In the genomic region with DNA sequence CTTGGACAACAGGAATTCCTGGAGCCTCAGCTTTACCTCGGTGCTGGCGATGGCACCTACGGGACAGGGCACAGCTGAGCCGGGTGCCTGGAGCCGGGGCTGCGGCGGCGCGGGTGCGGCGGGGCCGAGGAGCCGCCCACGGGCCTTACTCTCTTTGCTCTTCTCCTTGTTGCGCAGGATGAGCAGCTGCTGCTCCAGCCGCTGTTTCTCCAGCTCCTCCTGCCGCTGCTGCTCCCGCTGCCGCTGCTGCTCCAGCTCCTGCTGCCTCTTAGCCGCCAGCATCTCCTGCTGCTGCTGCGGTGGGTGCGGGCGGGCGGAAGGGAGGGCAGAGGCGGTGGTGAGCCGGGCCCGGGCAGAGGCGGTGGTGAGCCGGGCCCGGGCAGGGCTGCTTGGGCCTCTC, we compare ENCODE assay signal across 16 mouse cellular contexts. TPM values are rescaled to one million over a fixed set of nuclear protein-coding genes. Genes with fewer than 3 reads are reported as not detected.
DNase-seq lines count a peak whose midpoint lies in the region; ATAC-seq and TF ChIP-seq lines count a peak whose summit lies in the region.
"Had no signal": no experiment of that assay in that cellular context is flagged by ENCODE, and none has a peak within 500 bp of the region (broad histone marks: within the 10 kb centered on the region; RNA-seq: fewer than 3 reads in every experiment).

No protein-coding gene starts in this region.

- H3K4me2 ChIP-seq in lung, embryonic 14.5 days = no peak overlapping the region
- no peak overlapping the region for H3K4me2 ChIP-seq in embryonic facial prominence, embryonic 12.5 days (replicated peaks)
- H3K4me2 ChIP-seq in forebrain, postnatal 0 days (ENCODE audit: low read depth) = no peak overlapping the region
- no peak overlapping the region for H3K4me2 ChIP-seq in liver, embryonic 12.5 days
- no peak overlapping the region for H3K4me2 ChIP-seq in stomach, postnatal 0 days (replicated peaks; ENCODE audit: low read depth)
- H3K4me2 ChIP-seq: hindbrain, embryonic 15.5 days had no signal

- H3K4me1 ChIP-seq in lung, embryonic 14.5 days (ENCODE audit: insufficient read depth) = peaks cover 19% of the 10 kb centered on the region
- peaks cover 36% of the 10 kb centered on the region for H3K4me1 ChIP-seq in embryonic facial prominence, embryonic 12.5 days
- peaks cover 16% of the 10 kb centered on the region for H3K4me1 ChIP-seq in forebrain, postnatal 0 days (ENCODE audit: insufficient read depth)
- H3K4me1 ChIP-seq in liver, embryonic 12.5 days = peaks cover 44% of the 10 kb centered on the region
- peaks cover 3% of the 10 kb centered on the region; the same call in 1 of the 2 replicates for H3K4me1 ChIP-seq in stomach, postnatal 0 days (replicated peaks; ENCODE audit: control insufficient read depth, insufficient read depth)

- H3K9me3 ChIP-seq in lung, embryonic 14.5 days (ENCODE audit: low read depth, low read length) = no peaks in the 10 kb centered on the region
- H3K9me3 ChIP-seq in embryonic facial prominence, embryonic 12.5 days = no peaks in the 10 kb centered on the region
- no peaks in the 10 kb centered on the region for H3K9me3 ChIP-seq in forebrain, postnatal 0 days (ENCODE audit: low read length)
- H3K9me3 ChIP-seq in liver, embryonic 12.5 days (replicated peaks) = no peaks in the 10 kb centered on the region
- no peaks in the 10 kb centered on the region for H3K9me3 ChIP-seq in stomach, postnatal 0 days (ENCODE audit: control insufficient read depth, low read length)
- H3K9me3 ChIP-seq: hindbrain, embryonic 15.5 days had no signal

- H3K9ac ChIP-seq in lung, embryonic 14.5 days = peak overlapping the region; percentile 11; the same call in 1 of the 2 replicates
- H3K9ac ChIP-seq in embryonic facial prominence, embryonic 12.5 days = no peak overlapping the region
- H3K9ac ChIP-seq in forebrain, postnatal 0 days = no peak overlapping the region
- H3K9ac ChIP-seq in liver, embryonic 12.5 days = no peak overlapping the region
- no peak overlapping the region for H3K9ac ChIP-seq in stomach, postnatal 0 days (ENCODE audit: low read length)
- H3K9ac ChIP-seq: hindbrain, embryonic 15.5 days had no signal

- no peak for ATAC-seq in lung, embryonic 14.5 days (ENCODE audit: insufficient read depth)
- ATAC-seq in embryonic facial prominence, embryonic 12.5 days (ENCODE audit: insufficient number of reproducible peaks, insufficient read depth, low FRiP score, low TSS enrichment) = no peak
- no peak for ATAC-seq in forebrain, postnatal 0 days
- no peak for ATAC-seq in liver, embryonic 12.5 days
- no peak for ATAC-seq in stomach, postnatal 0 days (ENCODE audit: low FRiP score, low TSS enrichment)
- ATAC-seq: lung, postnatal 0 days had no signal

- no peak for DNase-seq in lung, embryonic 14.5 days
- DNase-seq in lung, postnatal 14 days = no peak
- DNase-seq in ZHBTc4 (ENCODE audit: low read depth, low spot score) = peak; percentile 54
- DNase-seq in forebrain, postnatal 0 days = no peak
- DNase-seq in stomach, postnatal 0 days (ENCODE audit: low spot score) = no peak
- DNase-seq: adrenal gland, postnatal 14 days; gastrocnemius, postnatal 36 days; midbrain, embryonic 14.5 days; right cerebral cortex, postnatal 25 days had no signal

- no peaks in the 10 kb centered on the region for H3K27me3 ChIP-seq in lung, embryonic 14.5 days (ENCODE audit: insufficient read depth, low read length)
- H3K27me3 ChIP-seq in embryonic facial prominence, embryonic 12.5 days = no peaks in the 10 kb centered on the region
- H3K27me3 ChIP-seq in forebrain, postnatal 0 days (ENCODE audit: insufficient read depth, low read length) = no peaks in the 10 kb centered on the region
- no peaks in the 10 kb centered on the region for H3K27me3 ChIP-seq in liver, embryonic 12.5 days (replicated peaks)
- no peaks in the 10 kb centered on the region for H3K27me3 ChIP-seq in stomach, postnatal 0 days (ENCODE audit: control insufficient read depth, insufficient read depth, low read length)
- H3K27me3 ChIP-seq: CH12.LX; hindbrain, embryonic 15.5 days had no signal

- 68% methylated on average over 30 of the region's 30 CpGs for WGBS in lung, embryonic 14.5 days
- 71% methylated on average over 29 of the region's 30 CpGs for WGBS in embryonic facial prominence, embryonic 12.5 days
- WGBS in forebrain, postnatal 0 days = 77% methylated on average over 30 of the region's 30 CpGs
- WGBS in liver, embryonic 12.5 days (ENCODE audit: insufficient replicate concordance) = 86% methylated on average over 30 of the region's 30 CpGs
- WGBS in stomach, postnatal 0 days = 79% methylated on average over 29 of the region's 30 CpGs

- peaks cover 51% of the 10 kb centered on the region for H3K36me3 ChIP-seq in lung, embryonic 14.5 days (ENCODE audit: insufficient read depth)
- H3K36me3 ChIP-seq in embryonic facial prominence, embryonic 12.5 days = peaks cover 51% of the 10 kb centered on the region
- peaks cover 45% of the 10 kb centered on the region for H3K36me3 ChIP-seq in forebrain, postnatal 0 days (ENCODE audit: insufficient read depth)
- peaks cover 48% of the 10 kb centered on the region for H3K36me3 ChIP-seq in liver, embryonic 12.5 days
- peaks cover 32% of the 10 kb centered on the region for H3K36me3 ChIP-seq in stomach, postnatal 0 days (ENCODE audit: control insufficient read depth, insufficient read depth, low read length)

- no peak for TF ChIP-seq CTCF in lung, embryonic 14.5 days (IDR thresholded peaks at IDR 0.05; ENCODE audit: low read depth)
- TF ChIP-seq CTCF in forebrain, postnatal 0 days (IDR thresholded peaks at IDR 0.05; ENCODE audit: low read depth) = no peak
- no peak for TF ChIP-seq CTCF in stomach, postnatal 0 days (IDR thresholded peaks at IDR 0.05; ENCODE audit: low read depth)

- TF ChIP-seq EP300 in stomach, postnatal 0 days (optimal IDR thresholded peaks at IDR 0.05) = no peak

- H3K4me3 ChIP-seq in lung, embryonic 14.5 days (ENCODE audit: low read depth, low read length) = no peak overlapping the region
- H3K4me3 ChIP-seq in embryonic facial prominence, embryonic 12.5 days = no peak overlapping the region
- no peak overlapping the region for H3K4me3 ChIP-seq in forebrain, postnatal 0 days (ENCODE audit: low read depth, low read length)
- H3K4me3 ChIP-seq in liver, embryonic 12.5 days = no peak overlapping the region
- no peak overlapping the region for H3K4me3 ChIP-seq in stomach, postnatal 0 days (ENCODE audit: low read depth, low read length)
- H3K4me3 ChIP-seq: hindbrain, embryonic 15.5 days had no signal

- H3K27ac ChIP-seq in lung, embryonic 14.5 days (ENCODE audit: low read depth) = no peak overlapping the region; the same call in 1 of the 2 replicates
- H3K27ac ChIP-seq in embryonic facial prominence, embryonic 12.5 days = peak overlapping the region; percentile 63; the same call in 1 of the 2 replicates
- peak overlapping the region; percentile 81; the same call in 1 of the 2 replicates for H3K27ac ChIP-seq in forebrain, postnatal 0 days (ENCODE audit: low read depth, low read length)
- no peak overlapping the region for H3K27ac ChIP-seq in liver, embryonic 12.5 days
- H3K27ac ChIP-seq in stomach, postnatal 0 days (replicated peaks) = no peak overlapping the region
- H3K27ac ChIP-seq: hindbrain, embryonic 15.5 days had no signal

RNA-seq across cellular contexts. Expression of gene G6pc3, which starts 17.1 kb away (rescaled TPM):
- 31.0 and 34.5 TPM in 2 replicates for polyA plus RNA-seq in lung, embryonic 14.5 days (2014; fragmentation: Nextera tagmentation; extraction: Ambion mirVana)
- polyA plus RNA-seq in embryonic facial prominence, embryonic 12.5 days (2016; fragmentation: Nextera tagmentation; extraction: Ambion mirVana) = 30.3 and 31.3 TPM in 2 replicates
- total RNA-seq in forebrain, postnatal 0 days (2014; rRNA removed) = 27.3 and 32.1 TPM in 2 replicates
- 27.4 and 32.0 TPM in 2 replicates for polyA plus RNA-seq in forebrain, postnatal 0 days (2015; fragmentation: Nextera tagmentation; extraction: Ambion mirVana)
- polyA plus RNA-seq in liver, embryonic 12.5 days (2016; fragmentation: Nextera tagmentation; extraction: Ambion mirVana) = 18.0 and 19.7 TPM in 2 replicates
- polyA plus RNA-seq in stomach, postnatal 0 days (2015; fragmentation: Nextera tagmentation; extraction: Ambion mirVana) = 19.2 and 19.4 TPM in 2 replicates

RNA-seq across cellular contexts. Expression of gene Lsm12, which starts 21.4 kb away (rescaled TPM):
- 93.2 and 109 TPM in 2 replicates for polyA plus RNA-seq in lung, embryonic 14.5 days (2014; fragmentation: Nextera tagmentation; extraction: Ambion mirVana)
- 104 and 108 TPM in 2 replicates for polyA plus RNA-seq in embryonic facial prominence, embryonic 12.5 days (2016; fragmentation: Nextera tagmentation; extraction: Ambion mirVana)
- 76.7 and 86.4 TPM in 2 replicates for total RNA-seq in forebrain, postnatal 0 days (2014; rRNA removed)
- 145 and 154 TPM in 2 replicates for polyA plus RNA-seq in forebrain, postnatal 0 days (2015; fragmentation: Nextera tagmentation; extraction: Ambion mirVana)
- polyA plus RNA-seq in liver, embryonic 12.5 days (2016; fragmentation: Nextera tagmentation; extraction: Ambion mirVana) = 84.3 and 85.8 TPM in 2 replicates
- 70.0 and 99.4 TPM in 2 replicates for polyA plus RNA-seq in stomach, postnatal 0 days (2015; fragmentation: Nextera tagmentation; extraction: Ambion mirVana)

RNA-seq across cellular contexts. Expression of gene Hdac5, which starts 23.5 kb away (rescaled TPM):
- 41.1 and 42.7 TPM in 2 replicates for polyA plus RNA-seq in lung, embryonic 14.5 days (2014; fragmentation: Nextera tagmentation; extraction: Ambion mirVana)
- 70.0 and 80.0 TPM in 2 replicates for polyA plus RNA-seq in embryonic facial prominence, embryonic 12.5 days (2016; fragmentation: Nextera tagmentation; extraction: Ambion mirVana)
- total RNA-seq in forebrain, postnatal 0 days (2014; rRNA removed) = 170 and 209 TPM in 2 replicates
- polyA plus RNA-seq in forebrain, postnatal 0 days (2015; fragmentation: Nextera tagmentation; extraction: Ambion mirVana) = 67.1 and 69.4 TPM in 2 replicates
- polyA plus RNA-seq in liver, embryonic 12.5 days (2016; fragmentation: Nextera tagmentation; extraction: Ambion mirVana) = 21.7 and 23.1 TPM in 2 replicates
- 33.8 and 43.3 TPM in 2 replicates for polyA plus RNA-seq in stomach, postnatal 0 days (2015; fragmentation: Nextera tagmentation; extraction: Ambion mirVana)

RNA-seq across cellular contexts. Expression of gene BC030867, which starts 42.2 kb away (rescaled TPM):
- 21.4 and 22.2 TPM in 2 replicates for polyA plus RNA-seq in lung, embryonic 14.5 days (2014; fragmentation: Nextera tagmentation; extraction: Ambion mirVana)
- polyA plus RNA-seq in embryonic facial prominence, embryonic 12.5 days (2016; fragmentation: Nextera tagmentation; extraction: Ambion mirVana) = 20.6 and 21.7 TPM in 2 replicates
- total RNA-seq in forebrain, postnatal 0 days (2014; rRNA removed) = 0.62 and 1.0 TPM in 2 replicates
- 1.5 and 1.6 TPM in 2 replicates for polyA plus RNA-seq in forebrain, postnatal 0 days (2015; fragmentation: Nextera tagmentation; extraction: Ambion mirVana)
- 19.5 and 19.7 TPM in 2 replicates for polyA plus RNA-seq in liver, embryonic 12.5 days (2016; fragmentation: Nextera tagmentation; extraction: Ambion mirVana)
- polyA plus RNA-seq in stomach, postnatal 0 days (2015; fragmentation: Nextera tagmentation; extraction: Ambion mirVana) = 2.2 and 2.7 TPM in 2 replicates
- total RNA-seq: gastrocnemius, postnatal 36 days; liver, adult 2 months; neutrophil, adult 5-6 weeks had no signal

RNA-seq across cellular contexts. Expression of gene Tmem101, which starts 50.3 kb away (rescaled TPM):
- 26.3 and 26.8 TPM in 2 replicates for polyA plus RNA-seq in lung, embryonic 14.5 days (2014; fragmentation: Nextera tagmentation; extraction: Ambion mirVana)
- polyA plus RNA-seq in embryonic facial prominence, embryonic 12.5 days (2016; fragmentation: Nextera tagmentation; extraction: Ambion mirVana) = 43.4 and 44.3 TPM in 2 replicates
- 42.1 and 44.4 TPM in 2 replicates for total RNA-seq in forebrain, postnatal 0 days (2014; rRNA removed)
- polyA plus RNA-seq in forebrain, postnatal 0 days (2015; fragmentation: Nextera tagmentation; extraction: Ambion mirVana) = 34.1 and 38.2 TPM in 2 replicates
- polyA plus RNA-seq in liver, embryonic 12.5 days (2016; fragmentation: Nextera tagmentation; extraction: Ambion mirVana) = 16.3 TPM in 2 replicates
- 13.8 and 14.5 TPM in 2 replicates for polyA plus RNA-seq in stomach, postnatal 0 days (2015; fragmentation: Nextera tagmentation; extraction: Ambion mirVana)

Comparison
In these comparisons a context has a peak if more than half of its experiments do, and no peak if none do; other contexts are left out.
1. H3K27ac ChIP-seq: peak in embryonic facial prominence, embryonic 12.5 days (single experiment) and forebrain, postnatal 0 days (single experiment); none in lung, embryonic 14.5 days (single experiment), liver, embryonic 12.5 days (single experiment) and stomach, postnatal 0 days (single experiment).